Mouse (Mus musculus) left cerebral cortex, adult 2 months (tissue): ENCODE results near the gene Nckap5. TPM values are rescaled to one million over a fixed set of nuclear protein-coding genes. Genes with fewer than 3 reads are reported as not detected.

Experiments used
- DNase-seq, 2 experiments: peaks; one replicate each; pipeline ENCODE4 v3.0.0; 2021 to 2022; ENCODE audit warnings: low spot score in 2 of 2, mixed read lengths in 1 of 2; ENCODE audit errors: extremely low spot score in 1 of 2
- H3K27ac ChIP-seq: fragments of 200-600 bp; 2 replicates; pipeline ENCODE4 v1.8.1; 2022
- H3K4me3 ChIP-seq: fragments of 200-600 bp; 2 replicates; pipeline ENCODE4 v1.8.1; 2022
- CTCF ChIP-seq: fragments of 200-600 bp; IDR thresholded peaks from 2 replicates; pipeline ENCODE4 v1.8.1; 2022; ENCODE audit warnings: antibody characterized with exemption, mild to moderate bottlenecking, moderate library complexity
- intact Hi-C: fragments of 180-260 bp; cut with DNase I; formaldehyde crosslinking; loops from one replicate; pipeline ENCODE4 v1.15.1; 2025
- total RNA-seq, 2 experiments: library from RNA; stranded (reverse); gene quantifications; 2 replicates each; pipeline ENCODE4 v1.2.3; 2021

Nckap5 gene
- total RNA-seq, 2 experiments from 2014 or later, result 5.6 to 9.9 TPM

- Histone ChIP-seq H3K4me3 (no peak overlapping the region), H3K27ac (no peak overlapping the region)
- TF ChIP-seq CTCF, result no peak
- intact Hi-C loops, result no loop called here
- DNase-seq, result no peak
These were observed 599.4 kb downstream of the Nckap5 start for GRCm38 (mm10) chr1:126231199-126231598.

- no peak for DNase-seq
- intact Hi-C loops, result no loop called here
- H3K4me3 ChIP-seq, result no peak overlapping the region
- no peak for TF ChIP-seq CTCF
- H3K27ac ChIP-seq, result no peak overlapping the region
These were observed 620.4 kb downstream of the Nckap5 start for GRCm38 (mm10) chr1:126210212-126210611.

- no peak overlapping the region for H3K4me3 ChIP-seq
- no peak overlapping the region for H3K27ac ChIP-seq
- no peak for DNase-seq
- intact Hi-C loops, result no loop called here
- TF ChIP-seq CTCF, result no peak
These were observed 620.9 kb downstream of the Nckap5 start for GRCm38 (mm10) chr1:126209743-126210142.

- Histone ChIP-seq H3K27ac (no peak overlapping the region), H3K4me3 (no peak overlapping the region)
- no peak for TF ChIP-seq CTCF
- peak in 1 of 2 experiments; percentile 27 for DNase-seq
- intact Hi-C loops, result no loop called here
These were observed 621.5 kb downstream of the Nckap5 start for GRCm38 (mm10) chr1:126209131-126209530.

- TF ChIP-seq CTCF, result no peak
- Histone ChIP-seq H3K27ac (no peak overlapping the region), H3K4me3 (no peak overlapping the region)
- no peak for DNase-seq
- intact Hi-C loops, result no loop called here
These were observed 633.7 kb downstream of the Nckap5 start for GRCm38 (mm10) chr1:126196937-126197336.

GRCm38 (mm10) chr1:126190353-126190752, 640.2 kb downstream of the Nckap5 start:
- no peak overlapping the region for H3K4me3 ChIP-seq
- intact Hi-C loops, result no loop called here
- H3K27ac ChIP-seq, result no peak overlapping the region
- no peak for TF ChIP-seq CTCF
- DNase-seq, result no peak

GRCm38 (mm10) chr1:126183751-126184150, 646.8 kb downstream of the Nckap5 start:
- intact Hi-C loops, result no loop called here

GRCm38 (mm10) chr1:126168579-126168978, 662.0 kb downstream of the Nckap5 start:
- intact Hi-C loops, result no loop called here
- Histone ChIP-seq H3K27ac (no peak overlapping the region), H3K4me3 (no peak overlapping the region)
- no peak for DNase-seq
- no peak for TF ChIP-seq CTCF

More at GRCm38 (mm10) chr1:126183751-126184150, 646.8 kb downstream of the Nckap5 start:
- DNase-seq, result no peak
- Histone ChIP-seq H3K4me3 (no peak overlapping the region), H3K27ac (no peak overlapping the region)
- no peak for TF ChIP-seq CTCF

GRCm38 (mm10) chr1:126168131-126168530, 662.5 kb downstream of the Nckap5 start:
- Histone ChIP-seq H3K4me3 (no peak overlapping the region), H3K27ac (no peak overlapping the region)
- intact Hi-C loops, result no loop called here
- TF ChIP-seq CTCF, result no peak
- no peak for DNase-seq

GRCm38 (mm10) chr1:126167546-126167945, 663.1 kb downstream of the Nckap5 start:
- H3K4me3 ChIP-seq, result no peak overlapping the region
- DNase-seq, result no peak
- intact Hi-C loops, result no loop called here
- H3K27ac ChIP-seq, result no peak overlapping the region
- TF ChIP-seq CTCF, result no peak

- TF ChIP-seq CTCF, result no peak
- Histone ChIP-seq H3K4me3 (no peak overlapping the region), H3K27ac (no peak overlapping the region)
- intact Hi-C loops, result no loop called here
- DNase-seq, result no peak
These were observed 671.3 kb downstream of the Nckap5 start for GRCm38 (mm10) chr1:126159287-126159686.

GRCm38 (mm10) chr1:126155816-126156215, 674.8 kb downstream of the Nckap5 start:
- intact Hi-C loops, result no loop called here
- TF ChIP-seq CTCF, result no peak
- DNase-seq, result no peak
- Histone ChIP-seq H3K27ac (no peak overlapping the region), H3K4me3 (no peak overlapping the region)

GRCm38 (mm10) chr1:126153516-126154234, 676.9 kb downstream of the Nckap5 start:
- intact Hi-C loops, result no loop called here
- TF ChIP-seq CTCF, result no peak
- DNase-seq, result peak; percentile 39 to 62
- Histone ChIP-seq H3K4me3 (no peak overlapping the region), H3K27ac (no peak overlapping the region)
